Mouse (Mus musculus) midbrain, embryonic 10.5 days (tissue): ENCODE measurements around the gene Spi1. TPM values are rescaled to one million over a fixed set of nuclear protein-coding genes. Genes with fewer than 3 reads are reported as not detected.

Source experiments
- DNase-seq: peaks from one replicate; pipeline ENCODE4 v3.0.0-alpha.2; 2017; ENCODE audit warnings: low spot score
- H3K27ac ChIP-seq: fragments of 300-500 bp; sonication (generic); replicated peaks from 2 replicates; pipeline ENCODE4 v1.5.1; 2016; ENCODE audit warnings: mild to moderate bottlenecking
- H3K27me3 ChIP-seq: fragments of 300-500 bp; sonication (generic); 2 replicates; pipeline ENCODE4 v1.6.1; 2016; ENCODE audit warnings: low read depth, mild to moderate bottlenecking; ENCODE audit not compliant: poor library complexity, severe bottlenecking
- H3K36me3 ChIP-seq: fragments of 300-500 bp; sonication (generic); 2 replicates; pipeline ENCODE4 v1.6.1; 2016; ENCODE audit warnings: mild to moderate bottlenecking, moderate library complexity
- H3K4me1 ChIP-seq: fragments of 300-500 bp; sonication (generic); 2 replicates; pipeline ENCODE4 v1.6.1; 2016
- H3K4me3 ChIP-seq: fragments of 300-500 bp; sonication (generic); 2 replicates; pipeline ENCODE4 v1.5.1; 2016; ENCODE audit warnings: mild to moderate bottlenecking, moderate library complexity
- H3K9me3 ChIP-seq: fragments of 300-500 bp; sonication (generic); replicated peaks from 2 replicates; pipeline ENCODE4 v1.6.1; 2016; ENCODE audit warnings: mild to moderate bottlenecking
- WGBS: fragments of 180-500 bp; shearing (Covaris S2); methylation state at CpG from one replicate; pipeline ENCODE4 v1.1.7; 2016; 5-methylcytosine and 5-hydroxymethylcytosine counted together
- polyA plus RNA-seq: library from polyadenylated mRNA; unstranded; fragments of >200 nt; fragmentation: Nextera tagmentation; extraction: Ambion mirVana; gene quantifications from 2 replicates; pipeline ENCODE4 v1.2.1, GENCODE M21; 2016

Spi1 gene
- polyA plus RNA-seq, 1 experiment from 2014 or later = 3.6 TPM

- H3K27ac ChIP-seq = peak overlapping the region; percentile 63
- 65% methylated on average over 9 of the region's 9 CpGs for WGBS
These were observed 4.4 kb downstream of the Spi1 start for GRCm38 (mm10) chr2:91086392-91087237.

GRCm38 (mm10) chr2:91087453-91087852 is 5.3 kb downstream of the Spi1 start:
- 89% methylated on average over 9 of the region's 9 CpGs for whole genome bisulfite sequencing
- Histone ChIP-seq H3K27me3 (no peaks in the 10 kb centered on the region), H3K4me1 (peaks cover 9% of the 10 kb centered on the region)

More at GRCm38 (mm10) chr2:91086392-91087237, 4.4 kb downstream of the Spi1 start:
- H3K4me1 ChIP-seq = peaks cover 9% of the 10 kb centered on the region
- no peak for DNase-seq
- no peak overlapping the region for H3K4me3 ChIP-seq
- H3K36me3 ChIP-seq = no peaks in the 10 kb centered on the region
- H3K9me3 ChIP-seq = no peaks in the 10 kb centered on the region
- H3K27me3 ChIP-seq = no peaks in the 10 kb centered on the region

DNA sequence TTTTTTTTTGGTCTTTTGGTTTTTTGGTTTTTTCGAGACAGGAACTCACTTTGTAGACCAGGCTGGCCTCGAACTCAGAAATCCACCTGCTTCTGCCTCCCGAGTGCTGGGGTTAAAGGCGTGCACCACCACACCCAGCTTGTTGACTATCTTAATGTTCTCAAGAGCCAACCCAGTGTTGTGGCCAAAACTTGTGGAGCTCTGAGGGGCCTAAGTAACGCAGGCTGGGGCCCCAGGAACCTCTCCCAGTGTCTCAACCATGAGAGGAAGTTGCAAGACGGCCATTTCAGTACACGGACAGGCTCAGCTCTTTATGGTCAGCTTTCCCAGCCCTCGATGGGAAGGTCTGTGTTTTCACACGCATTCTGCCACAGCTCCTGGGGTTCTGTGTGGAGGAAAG is 6.8 kb downstream of the Spi1 start:
- Histone ChIP-seq H3K36me3 (no peaks in the 10 kb centered on the region), H3K9me3 (no peaks in the 10 kb centered on the region), H3K27ac (no peak overlapping the region), H3K4me3 (no peak overlapping the region), H3K27me3 (no peaks in the 10 kb centered on the region), H3K4me1 (peaks cover 9% of the 10 kb centered on the region)
- 85% methylated on average over 9 of the region's 9 CpGs for WGBS
- no peak for DNase-seq

More at GRCm38 (mm10) chr2:91087453-91087852, 5.3 kb downstream of the Spi1 start:
- no peak overlapping the region for H3K27ac ChIP-seq
- H3K9me3 ChIP-seq = no peaks in the 10 kb centered on the region
- DNase-seq = no peak
- no peaks in the 10 kb centered on the region for H3K36me3 ChIP-seq
- H3K4me3 ChIP-seq = no peak overlapping the region

GRCm38 (mm10) chr2:91090208-91090607 is 8.0 kb downstream of the Spi1 start:
- no peaks in the 10 kb centered on the region for H3K9me3 ChIP-seq
- H3K27ac ChIP-seq = no peak overlapping the region
- peaks cover 9% of the 10 kb centered on the region for H3K4me1 ChIP-seq
- no peak overlapping the region for H3K4me3 ChIP-seq
- 83% methylated on average over 6 of the region's 6 CpGs for WGBS
- no peaks in the 10 kb centered on the region for H3K27me3 ChIP-seq
- no peaks in the 10 kb centered on the region for H3K36me3 ChIP-seq
- DNase-seq = no peak

- no peak overlapping the region for H3K4me3 ChIP-seq
- no peak overlapping the region for H3K27ac ChIP-seq
- no peak for DNase-seq
- H3K27me3 ChIP-seq = no peaks in the 10 kb centered on the region
- H3K4me1 ChIP-seq = peaks cover 8% of the 10 kb centered on the region
- no peaks in the 10 kb centered on the region for H3K36me3 ChIP-seq
- no peaks in the 10 kb centered on the region for H3K9me3 ChIP-seq
- WGBS = 79% methylated on average over 6 of the region's 6 CpGs
These were observed 8.6 kb downstream of the Spi1 start for GRCm38 (mm10) chr2:91090827-91091226.

- DNase-seq = no peak
- peaks cover 9% of the 10 kb centered on the region for H3K4me1 ChIP-seq
- no peaks in the 10 kb centered on the region for H3K9me3 ChIP-seq
- H3K4me3 ChIP-seq = no peak overlapping the region
- H3K27me3 ChIP-seq = no peaks in the 10 kb centered on the region
- no peak overlapping the region for H3K27ac ChIP-seq
- H3K36me3 ChIP-seq = no peaks in the 10 kb centered on the region
- WGBS = 68% methylated on average over 14 of the region's 14 CpGs
These were observed 14.3 kb downstream of the Spi1 start for GRCm38 (mm10) chr2:91096524-91096923.

DNA sequence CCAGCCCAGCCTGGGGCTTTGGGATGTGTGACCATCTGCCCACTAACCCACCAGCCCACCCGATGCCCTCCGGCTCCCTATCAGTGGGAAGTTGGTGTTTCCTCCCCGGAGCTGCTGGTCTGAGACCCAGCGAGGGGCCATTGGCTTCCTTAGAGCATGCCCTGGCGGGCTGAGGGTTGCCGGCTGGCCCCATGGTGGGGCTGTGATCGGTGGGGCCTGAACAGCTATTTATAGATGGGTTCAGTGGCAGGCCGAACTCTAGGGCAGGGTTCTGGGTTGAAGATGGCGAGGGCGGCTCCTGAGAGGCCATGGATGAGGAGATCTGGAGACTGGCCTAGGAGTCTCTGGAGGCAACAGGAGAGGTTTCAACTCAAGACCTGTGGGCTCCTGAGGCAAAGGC is 14.8 kb downstream of the Spi1 start:
- H3K9me3 ChIP-seq = no peaks in the 10 kb centered on the region
- H3K36me3 ChIP-seq = no peaks in the 10 kb centered on the region
- no peaks in the 10 kb centered on the region for H3K27me3 ChIP-seq
- H3K4me1 ChIP-seq = peaks cover 9% of the 10 kb centered on the region
- no peak for DNase-seq
- 0 out of 2 replicates have a peak overlapping the region, but pooled peaks have one; percentile 24 for H3K27ac ChIP-seq
- WGBS = 88% methylated on average over 10 of the region's 10 CpGs
- no peak overlapping the region for H3K4me3 ChIP-seq

GRCm38 (mm10) chr2:91098156-91098555 is 16.0 kb downstream of the Spi1 start:
- Histone ChIP-seq H3K27me3 (no peaks in the 10 kb centered on the region), H3K4me3 (no peak overlapping the region), H3K27ac (no peak overlapping the region), H3K9me3 (no peaks in the 10 kb centered on the region), H3K4me1 (peaks cover 9% of the 10 kb centered on the region), H3K36me3 (no peaks in the 10 kb centered on the region)
- WGBS = 83% methylated on average over 2 of the region's 2 CpGs
- no peak for DNase-seq

DNA sequence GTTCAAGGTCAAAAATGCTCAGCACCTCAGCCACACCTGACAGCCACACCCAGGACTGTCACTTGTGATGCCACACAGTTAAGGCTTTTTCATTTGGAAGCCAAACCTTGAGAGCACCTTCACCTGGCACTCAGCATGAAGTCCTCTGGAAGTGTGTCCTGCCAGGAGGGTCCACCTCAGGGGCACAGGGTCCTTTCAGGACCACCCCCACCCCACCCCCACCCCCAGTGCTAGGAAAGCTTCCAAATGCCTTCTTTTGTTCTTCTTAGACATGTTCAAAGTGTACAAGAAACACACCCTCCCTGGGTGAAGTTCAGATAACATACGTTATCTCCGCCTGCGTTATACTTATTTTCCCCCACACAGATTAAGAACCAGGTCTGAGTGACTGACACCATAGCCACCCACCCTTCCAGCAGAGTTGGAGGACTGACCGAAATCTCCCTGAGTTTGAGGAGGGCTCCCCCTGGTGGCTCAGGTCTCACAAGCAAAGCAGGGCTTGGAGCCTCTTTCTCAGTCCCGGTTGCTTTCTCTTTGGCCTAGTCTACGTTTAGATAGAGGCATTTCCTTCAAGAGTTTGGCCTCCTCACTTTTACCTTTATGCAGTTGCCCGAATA is 19.0 kb downstream of the Spi1 start:
- Histone ChIP-seq H3K4me3 (no peak overlapping the region), H3K9me3 (no peaks in the 10 kb centered on the region), H3K4me1 (peaks cover 9% of the 10 kb centered on the region), H3K27me3 (no peaks in the 10 kb centered on the region), H3K27ac (no peak overlapping the region), H3K36me3 (no peaks in the 10 kb centered on the region)
- DNase-seq = peak; percentile 87
- WGBS = 18% methylated on average over 7 of the region's 7 CpGs

DNA sequence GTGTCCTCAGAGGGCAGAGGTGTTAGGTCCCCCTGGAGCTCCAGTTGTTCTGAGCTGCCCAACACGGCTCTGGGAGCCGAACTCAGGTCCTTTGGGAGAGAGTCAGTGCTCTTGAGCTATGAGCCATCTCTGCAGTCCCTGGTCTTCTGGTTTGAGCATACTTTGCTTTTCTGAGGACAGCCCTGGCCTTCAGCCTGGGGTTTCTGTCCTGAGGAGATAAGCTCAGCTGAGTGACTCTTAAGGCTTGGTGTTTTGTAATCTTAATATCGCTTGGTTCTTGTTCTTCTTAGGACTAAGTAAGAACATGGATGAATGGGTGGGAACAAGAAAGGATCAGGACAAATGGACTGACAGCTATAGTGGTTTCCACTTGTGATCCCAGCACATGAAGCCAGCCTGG is 26.0 kb downstream of the Spi1 start:
- H3K36me3 ChIP-seq = no peaks in the 10 kb centered on the region
- H3K27me3 ChIP-seq = no peaks in the 10 kb centered on the region
- DNase-seq = no peak
- H3K27ac ChIP-seq = no peak overlapping the region
- no peak overlapping the region for H3K4me3 ChIP-seq
- no peaks in the 10 kb centered on the region for H3K9me3 ChIP-seq
- no peaks in the 10 kb centered on the region for H3K4me1 ChIP-seq
- 85% methylated on average over 3 of the region's 3 CpGs for WGBS

- no peaks in the 10 kb centered on the region for H3K9me3 ChIP-seq
- no peaks in the 10 kb centered on the region for H3K4me1 ChIP-seq
- 90% methylated on average over 5 of the region's 5 CpGs for WGBS
These were observed 27.1 kb downstream of the Spi1 start for GRCm38 (mm10) chr2:91109241-91109640.

DNA sequence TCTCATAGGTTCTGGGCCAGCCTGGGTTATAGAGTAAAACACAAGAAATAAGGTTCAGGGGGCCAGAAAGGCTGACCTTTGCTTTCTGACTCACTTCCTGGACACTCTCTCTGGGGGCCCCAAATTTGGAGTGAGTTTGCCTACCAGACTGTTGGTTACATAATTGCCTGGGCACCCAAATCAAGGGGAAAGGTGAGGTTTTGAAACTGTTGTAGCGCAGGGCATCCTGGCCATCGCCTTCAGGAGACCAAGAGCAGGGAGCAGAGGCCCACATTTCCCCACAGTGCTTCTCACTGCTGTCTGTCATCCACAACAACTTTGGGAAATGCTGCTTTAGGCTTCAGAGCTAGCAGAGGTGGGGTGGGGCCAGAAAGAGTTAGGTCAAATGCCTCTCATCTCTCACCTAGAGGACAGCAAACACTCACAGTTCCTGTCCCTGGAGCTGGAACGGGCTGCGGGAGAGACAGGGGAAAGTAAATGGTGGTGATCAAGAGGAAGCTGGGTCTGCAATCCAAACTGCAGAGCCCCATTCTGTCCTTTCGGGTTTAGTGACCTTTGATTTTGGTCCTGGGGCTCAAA is 27.7 kb downstream of the Spi1 start:
- Histone ChIP-seq H3K9me3 (no peaks in the 10 kb centered on the region), H3K27ac (no peak overlapping the region), H3K4me3 (no peak overlapping the region), H3K4me1 (peaks cover 2% of the 10 kb centered on the region), H3K27me3 (no peaks in the 10 kb centered on the region), H3K36me3 (no peaks in the 10 kb centered on the region)
- no peak for DNase-seq
- WGBS = 91% methylated on average over 5 of the region's 5 CpGs

More at GRCm38 (mm10) chr2:91109241-91109640, 27.1 kb downstream of the Spi1 start:
- no peak overlapping the region for H3K27ac ChIP-seq
- no peak for DNase-seq
- no peaks in the 10 kb centered on the region for H3K36me3 ChIP-seq
- H3K4me3 ChIP-seq = no peak overlapping the region
- no peaks in the 10 kb centered on the region for H3K27me3 ChIP-seq

GRCm38 (mm10) chr2:91110429-91110828 is 28.2 kb downstream of the Spi1 start:
- no peak for DNase-seq
- no peak overlapping the region for H3K27ac ChIP-seq
- whole genome bisulfite sequencing = 81% methylated on average over 6 of the region's 6 CpGs
- H3K27me3 ChIP-seq = peaks cover 1% of the 10 kb centered on the region; the same call in 1 of the 2 replicates
- H3K4me3 ChIP-seq = no peak overlapping the region
- H3K36me3 ChIP-seq = no peaks in the 10 kb centered on the region
- H3K9me3 ChIP-seq = no peaks in the 10 kb centered on the region
- H3K4me1 ChIP-seq = peaks cover 7% of the 10 kb centered on the region
